Mouse (Mus musculus) frontal cortex, adult (tissue): ENCODE data around the gene Fxyd4.

Experiments
- ATAC-seq: cut with Nextera tagmentation; 2 replicates; pipeline ENCODE4 v1.9.2; 2017; ENCODE audit warnings: mild to moderate bottlenecking, moderate library complexity, mixed read lengths; ENCODE audit not compliant: low TSS enrichment

Gene Fxyd4

GRCm38 (mm10) chr6:117937222-117937932 lies at the start of gene Fxyd4:
TSS of gene Fxyd4 (minus strand) at chr6:117937692.
- ATAC-seq: no peak

- ATAC-seq: no peak
Observed at GRCm38 (mm10) chr6:117987173-117987572, 49.7 kb upstream of the Fxyd4 start.

- 0 out of 2 replicates have a peak, but pooled peaks have one; percentile 44 for ATAC-seq
Observed at GRCm38 (mm10) chr6:117966729-117967128, 29.2 kb upstream of the Fxyd4 start.

- no peak for ATAC-seq
Observed at GRCm38 (mm10) chr6:117963201-117963600, 25.7 kb upstream of the Fxyd4 start.

- no peak for ATAC-seq
Observed at GRCm38 (mm10) chr6:117956851-117957501, 19.5 kb upstream of the Fxyd4 start.

- ATAC-seq: no peak
Observed at GRCm38 (mm10) chr6:117956161-117956560, 18.7 kb upstream of the Fxyd4 start.

GRCm38 (mm10) chr6:117952330-117952729 lies 14.8 kb upstream of the Fxyd4 start:
- ATAC-seq: no peak

- ATAC-seq: peak; percentile 62; the same call in 1 of the 2 replicates
Observed at GRCm38 (mm10) chr6:117943899-117944298, 6.4 kb upstream of the Fxyd4 start.

- peak; percentile 75 for ATAC-seq
Observed at GRCm38 (mm10) chr6:117942769-117943168, 5.3 kb upstream of the Fxyd4 start.

- peak; percentile 55 for ATAC-seq
Observed at GRCm38 (mm10) chr6:117938951-117939350, 1.5 kb upstream of the Fxyd4 start.

GRCm38 (mm10) chr6:117935681-117936612 lies 1.5 kb downstream of the Fxyd4 start:
- ATAC-seq: no peak

- ATAC-seq: no peak
Observed at GRCm38 (mm10) chr6:117934301-117934700, 3.2 kb downstream of the Fxyd4 start.

GRCm38 (mm10) chr6:117932325-117933051 lies 5.0 kb downstream of the Fxyd4 start:
- peak; percentile 89 for ATAC-seq

- no peak for ATAC-seq
Observed at GRCm38 (mm10) chr6:117929945-117930655, 7.4 kb downstream of the Fxyd4 start.

- no peak for ATAC-seq
Observed at GRCm38 (mm10) chr6:117928746-117929145, 8.7 kb downstream of the Fxyd4 start.

- ATAC-seq: no peak
Observed at GRCm38 (mm10) chr6:117927955-117928354, 9.5 kb downstream of the Fxyd4 start.

GRCm38 (mm10) chr6:117926871-117927491 lies 10.5 kb downstream of the Fxyd4 start:
- ATAC-seq: no peak

- ATAC-seq: no peak
Observed at GRCm38 (mm10) chr6:117922041-117922440, 15.5 kb downstream of the Fxyd4 start.

GRCm38 (mm10) chr6:117920659-117921640 lies 16.5 kb downstream of the Fxyd4 start:
- ATAC-seq: 0 out of 2 replicates have a peak, but pooled peaks have one; percentile 46
